Mouse (Mus musculus) A20 (cell line): ENCODE measurements around the gene Aldoart1.

ENCODE experiments used
- DNase-seq: peaks from one replicate; pipeline ENCODE4 v3.0.0-alpha.2; 2011; ENCODE audit warnings: low read depth, low spot score

The Aldoart1 gene

DNA sequence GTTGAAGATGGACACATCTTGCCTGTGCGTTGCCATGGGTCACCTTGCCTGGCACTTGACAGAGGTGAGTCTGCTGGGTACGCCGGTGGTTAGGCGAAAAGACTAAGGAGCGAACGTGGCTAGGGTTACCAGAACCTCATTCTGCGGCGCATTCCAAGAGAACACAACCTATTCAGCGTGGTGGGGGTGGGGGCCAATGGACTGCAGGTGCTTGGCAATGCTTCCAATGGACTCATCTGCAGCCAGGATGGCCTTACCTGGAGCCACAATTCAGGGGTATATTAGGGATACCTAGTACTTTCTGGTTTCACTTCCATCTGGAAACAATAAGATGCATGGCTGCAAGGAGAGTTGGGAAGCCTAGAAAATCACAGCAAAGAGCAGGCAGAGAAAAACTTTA lies at the start of gene Aldoart1:
TSS of gene Aldoart1 (minus strand) at position 101 of the 400 bp plus-strand sequence.
- DNase-seq, result no peak

DNA sequence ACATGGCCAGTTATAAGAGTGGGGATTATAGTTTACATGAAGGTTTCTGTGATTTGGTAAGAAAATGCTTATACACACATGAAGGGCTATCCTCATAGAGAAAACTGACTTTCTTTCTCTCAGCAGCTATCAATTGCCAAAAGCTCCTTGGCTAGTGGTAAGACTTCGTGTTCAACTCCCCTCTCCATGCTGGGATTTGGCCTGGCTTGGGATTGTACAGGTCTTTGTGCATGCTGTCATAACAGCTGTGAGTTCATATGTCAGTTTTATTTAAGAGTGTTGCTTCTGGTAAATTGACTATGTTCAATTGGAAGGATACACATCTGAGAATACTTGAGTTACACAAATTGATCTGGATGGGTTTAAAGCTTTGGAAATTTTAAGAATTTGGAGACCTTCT lies 49.1 kb upstream of the Aldoart1 start:
- DNase-seq, result no peak

DNA sequence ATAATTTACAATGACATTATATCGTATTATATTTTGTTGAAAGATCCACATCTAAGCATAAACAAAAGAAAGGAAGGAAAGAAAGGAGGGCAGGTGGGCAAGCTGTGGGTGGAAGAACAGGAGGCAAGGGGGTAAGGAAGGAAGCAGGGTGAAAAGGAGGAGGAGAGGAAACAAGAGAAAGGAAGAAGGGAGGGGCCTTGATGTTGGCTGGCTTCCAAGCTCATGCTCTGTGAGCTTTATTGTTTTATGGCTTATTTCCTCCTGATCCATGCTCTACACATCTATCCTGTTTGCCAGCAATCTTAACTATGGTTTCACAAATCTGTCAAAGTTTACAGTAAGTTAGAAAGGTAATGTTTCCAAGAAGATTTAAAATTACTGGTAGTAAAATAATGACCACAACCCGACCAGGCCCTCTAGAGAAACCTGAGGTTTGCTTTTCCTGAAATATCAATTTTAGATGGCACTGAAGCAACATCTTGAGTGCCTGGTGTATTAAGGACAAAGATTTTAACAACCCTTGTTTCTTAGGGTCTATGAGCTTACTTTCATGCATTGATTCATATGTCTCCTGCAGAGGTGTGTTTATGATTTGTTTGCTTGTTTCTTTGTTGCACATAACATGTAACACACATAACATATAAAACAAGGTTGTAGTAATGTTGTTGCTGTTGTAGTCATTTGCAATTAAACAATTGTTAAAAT lies 13.1 kb upstream of the Aldoart1 start:
- no peak for DNase-seq

DNA sequence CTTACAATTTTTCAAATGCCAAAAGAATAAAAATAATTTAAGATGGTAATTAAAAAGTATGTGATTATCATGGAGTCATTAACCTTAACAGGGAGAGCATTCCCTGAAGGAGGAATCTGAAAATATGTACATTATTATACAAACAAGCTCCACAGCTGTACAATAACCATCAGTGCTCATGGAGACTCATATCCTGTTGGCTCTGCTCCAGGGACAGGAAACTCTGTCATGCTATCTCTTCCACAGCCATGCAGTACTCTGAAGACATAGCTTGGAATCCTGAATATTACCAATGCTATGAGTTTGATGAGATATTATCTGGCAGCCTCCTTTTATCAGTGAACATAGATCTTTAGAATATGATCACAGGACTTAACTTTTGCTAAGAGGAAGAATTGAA lies 8.2 kb downstream of the Aldoart1 start:
- DNase-seq, result no peak

DNA sequence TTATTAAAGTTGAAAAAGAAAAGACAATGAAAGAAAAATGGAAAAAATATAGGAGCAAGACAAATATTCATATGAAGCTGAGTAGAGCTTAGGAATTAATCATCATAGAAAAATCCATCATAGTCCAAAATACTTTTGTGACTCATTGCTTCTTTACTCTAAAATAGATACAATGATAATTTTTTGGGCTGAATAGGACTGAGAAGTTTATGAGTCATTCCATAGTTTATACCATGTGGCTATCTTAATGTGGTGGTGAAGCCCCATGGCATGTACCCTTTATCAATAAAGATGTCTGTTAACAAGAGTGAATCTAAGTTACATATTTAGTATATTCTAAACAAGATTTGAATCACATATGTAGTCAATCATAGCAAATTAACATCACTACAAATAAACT lies 9.4 kb downstream of the Aldoart1 start:
- no peak for DNase-seq

DNA sequence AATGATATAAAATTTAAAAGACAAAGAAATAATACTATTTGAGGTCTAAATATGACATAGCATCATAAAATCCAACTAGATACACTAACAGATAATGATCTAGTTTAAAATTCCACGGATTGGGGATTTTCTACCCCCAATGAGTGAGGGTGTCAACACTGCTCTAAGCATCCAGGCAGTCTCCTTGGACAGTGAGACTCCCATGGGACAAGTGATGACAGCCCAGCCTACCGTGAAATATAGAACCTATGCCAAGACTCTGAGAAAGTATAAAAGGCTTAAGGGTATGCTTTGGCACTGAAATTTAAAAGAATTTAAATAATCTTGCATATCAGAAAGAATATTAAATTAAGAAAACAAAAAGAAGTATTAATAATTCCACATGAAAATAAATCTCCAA lies 16.0 kb downstream of the Aldoart1 start:
- DNase-seq, result no peak

DNA sequence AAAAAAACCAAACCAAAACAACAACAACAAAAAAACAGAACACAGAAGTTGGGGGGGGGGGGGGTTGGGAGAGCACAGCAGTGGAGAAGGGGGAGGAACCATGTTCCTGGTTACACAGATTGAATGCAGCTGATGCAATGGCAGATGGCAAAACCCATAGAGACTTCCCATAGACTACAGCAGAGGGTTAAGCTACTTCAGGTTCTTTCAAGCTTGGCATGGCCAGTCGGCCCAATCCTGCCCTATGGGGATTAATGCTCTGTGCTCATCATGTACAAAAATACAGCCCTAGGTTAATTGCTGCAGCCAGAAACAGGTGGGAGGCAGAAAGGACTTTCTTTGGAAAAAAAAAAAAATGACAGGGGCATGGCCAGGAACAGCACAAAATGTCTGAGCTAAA lies 17.0 kb downstream of the Aldoart1 start:
- DNase-seq, result no peak

DNA sequence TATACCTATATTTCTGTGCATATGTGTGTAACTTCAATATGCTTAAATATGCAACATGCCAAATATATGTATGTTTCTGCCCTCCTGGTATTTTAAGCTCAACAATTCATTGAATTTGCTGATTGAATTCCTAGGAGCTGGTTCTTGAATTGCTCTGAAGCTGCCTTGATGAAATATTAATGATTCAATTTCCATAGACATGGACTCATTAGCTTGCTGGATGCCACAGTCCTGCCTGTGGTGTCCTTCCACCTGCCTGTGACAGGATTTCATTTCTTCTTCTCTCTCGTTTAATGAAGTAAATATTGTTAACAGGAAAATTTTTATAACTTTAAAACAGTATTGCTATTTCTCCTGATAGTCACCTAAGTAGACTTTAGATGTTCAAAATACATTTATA lies 51.6 kb downstream of the Aldoart1 start:
- DNase-seq, result no peak
